Mouse (Mus musculus) liver, embryonic 14.5 days (tissue): ENCODE data around the gene Med12.
A peak's percentile ranks its signal among the peaks of the same experiment; 100 is the strongest.

Source experiments
- CTCF ChIP-seq: IDR thresholded peaks from 2 replicates; pipeline ENCODE4 v1.5.1; 2016; ENCODE audit warnings: antibody characterized with exemption, low read depth, control low read depth
- EP300 ChIP-seq: IDR thresholded peaks from 2 replicates; pipeline ENCODE4 v1.6.1; 2016; ENCODE audit warnings: antibody characterized with exemption, low read depth

- TF ChIP-seq CTCF (peak; percentile 95), EP300 (no peak)
Observed at GRCm38 (mm10) chrX:101285534-101285933, 11.7 kb downstream of the Med12 start.
